Mouse (Mus musculus): ENCODE results near the gene Lemd2. TPM values are rescaled to one million over a fixed set of nuclear protein-coding genes. Genes with fewer than 3 reads are reported as not detected.

The Lemd2 gene
- total and polyA plus RNA-seq, 2 experiments from 2014 or later = 7.1 to 40.2 TPM

DNA sequence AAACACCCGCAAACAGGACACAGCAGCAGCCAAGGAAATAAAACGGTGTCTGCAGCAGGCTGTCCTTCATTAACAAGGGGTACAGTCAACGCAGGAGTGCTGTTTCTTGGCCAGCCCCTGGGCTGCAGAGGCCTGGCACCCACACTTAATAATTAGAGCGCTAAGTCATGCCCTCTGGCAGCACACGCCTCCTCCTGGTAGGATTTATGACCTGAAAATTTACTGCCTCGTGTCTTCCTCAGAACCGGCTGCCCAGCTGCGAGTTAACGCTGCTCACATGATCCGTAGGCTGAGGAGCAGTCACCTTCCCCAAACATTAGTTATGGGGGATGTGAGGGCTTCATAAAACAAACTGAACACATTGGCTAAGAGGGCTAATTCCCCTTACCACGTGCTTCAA lies 3.5 kb downstream of the Lemd2 start:
- Histone ChIP-seq H3K9me3 (replicated peaks; ENCODE audit: control insufficient read depth, low read length) (no peaks in the 10 kb centered on the region), H3K4me1 (ENCODE audit: control insufficient read depth, insufficient read depth) (no peaks in the 10 kb centered on the region), H3K4me2 (ENCODE audit: low read depth, low read length) (no peak overlapping the region), H3K27ac (ENCODE audit: low read depth) (no peak overlapping the region), H3K36me3 (replicated peaks; ENCODE audit: control insufficient read depth, insufficient read depth, low read length) (peaks cover 60% of the 10 kb centered on the region), H3K27me3 (ENCODE audit: control insufficient read depth, insufficient read depth, low read length) (no peaks in the 10 kb centered on the region), H3K4me3 (ENCODE audit: low read depth, low read length) (no peak overlapping the region), H3K9ac (replicated peaks; ENCODE audit: low read depth, low read length) (no peak overlapping the region)
- no peak for ATAC-seq (ENCODE audit: insufficient read depth, low read depth)
- no peak for DNase-seq (ENCODE audit: low spot score)
- no peak for TF ChIP-seq CTCF (IDR thresholded peaks at IDR 0.05; ENCODE audit: low read depth)
- TF ChIP-seq EP300 (IDR thresholded peaks at IDR 0.05; ENCODE audit: low read depth) = no peak
- 83% methylated on average over 11 of the region's 11 CpGs for WGBS

DNA sequence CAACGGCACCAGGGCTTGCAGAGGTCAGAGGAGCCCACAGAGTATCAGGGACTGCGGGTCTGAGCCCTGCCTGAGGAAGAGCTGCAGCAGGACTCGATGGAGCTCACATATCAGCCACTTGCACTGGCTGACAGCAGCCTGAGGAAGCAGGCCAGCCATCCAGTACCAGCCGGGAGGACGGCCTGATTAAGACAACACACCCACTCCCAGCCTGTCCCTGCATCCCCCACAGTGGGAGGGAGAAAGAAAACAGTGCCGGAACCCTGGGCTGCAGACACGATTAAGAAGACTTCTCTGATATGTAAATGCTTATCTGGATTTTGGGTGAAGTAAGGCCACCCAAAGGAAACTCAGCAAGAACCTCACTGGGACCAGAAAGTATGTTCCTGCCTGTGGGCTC lies 4.4 kb downstream of the Lemd2 start:
- Histone ChIP-seq H3K9me3 (replicated peaks; ENCODE audit: control insufficient read depth, low read length) (no peaks in the 10 kb centered on the region), H3K27me3 (ENCODE audit: control insufficient read depth, insufficient read depth, low read length) (no peaks in the 10 kb centered on the region), H3K9ac (replicated peaks; ENCODE audit: low read depth, low read length) (no peak overlapping the region), H3K27ac (ENCODE audit: low read depth) (no peak overlapping the region), H3K4me2 (ENCODE audit: low read depth, low read length) (no peak overlapping the region), H3K36me3 (replicated peaks; ENCODE audit: control insufficient read depth, insufficient read depth, low read length) (peaks cover 69% of the 10 kb centered on the region), H3K4me1 (ENCODE audit: control insufficient read depth, insufficient read depth) (no peaks in the 10 kb centered on the region), H3K4me3 (ENCODE audit: low read depth, low read length) (no peak overlapping the region)
- TF ChIP-seq CTCF (IDR thresholded peaks at IDR 0.05; ENCODE audit: low read depth) (no peak), EP300 (IDR thresholded peaks at IDR 0.05; ENCODE audit: low read depth) (no peak)
- WGBS = 42% methylated on average over 7 of the region's 7 CpGs
- DNase-seq (ENCODE audit: low spot score) = no peak
- ATAC-seq (ENCODE audit: insufficient read depth, low read depth) = no peak

DNA sequence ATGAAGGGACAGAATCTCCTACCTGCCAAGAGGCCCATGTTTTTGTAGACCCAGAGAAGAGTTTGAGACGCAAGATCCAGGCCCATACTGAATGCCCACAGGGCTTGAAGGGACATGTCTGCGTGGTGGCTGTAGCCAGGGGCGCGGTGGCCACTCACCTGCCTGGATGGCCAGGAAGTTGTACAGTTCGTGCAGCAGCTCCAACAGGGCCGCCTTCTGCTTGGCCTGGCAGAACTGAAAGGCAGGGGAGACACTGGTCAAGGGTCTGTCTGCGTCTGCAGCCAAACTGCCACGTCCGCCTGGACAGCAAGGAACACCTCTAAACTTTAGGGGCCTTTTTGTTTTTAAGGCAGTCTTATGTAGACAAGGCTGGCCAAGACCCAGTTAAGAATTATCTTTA lies 5.1 kb downstream of the Lemd2 start:
- H3K4me3 ChIP-seq (ENCODE audit: low read depth, low read length) = no peak overlapping the region
- ATAC-seq (ENCODE audit: insufficient read depth, low read depth) (no peak), DNase-seq (ENCODE audit: low spot score) (no peak)
- peaks cover 76% of the 10 kb centered on the region for H3K36me3 ChIP-seq (replicated peaks; ENCODE audit: control insufficient read depth, insufficient read depth, low read length)
- 94% methylated on average over 9 of the region's 9 CpGs for WGBS
- TF ChIP-seq CTCF (IDR thresholded peaks at IDR 0.05; ENCODE audit: low read depth) (no peak), EP300 (IDR thresholded peaks at IDR 0.05; ENCODE audit: low read depth) (no peak)
- H3K4me1 ChIP-seq (ENCODE audit: control insufficient read depth, insufficient read depth) = no peaks in the 10 kb centered on the region
- H3K27ac ChIP-seq (ENCODE audit: low read depth) = no peak overlapping the region
- no peak overlapping the region for H3K4me2 ChIP-seq (ENCODE audit: low read depth, low read length)
- H3K27me3 ChIP-seq (ENCODE audit: control insufficient read depth, insufficient read depth, low read length) = no peaks in the 10 kb centered on the region
- H3K9me3 ChIP-seq (replicated peaks; ENCODE audit: control insufficient read depth, low read length) = no peaks in the 10 kb centered on the region
- H3K9ac ChIP-seq (replicated peaks; ENCODE audit: low read depth, low read length) = no peak overlapping the region

DNA sequence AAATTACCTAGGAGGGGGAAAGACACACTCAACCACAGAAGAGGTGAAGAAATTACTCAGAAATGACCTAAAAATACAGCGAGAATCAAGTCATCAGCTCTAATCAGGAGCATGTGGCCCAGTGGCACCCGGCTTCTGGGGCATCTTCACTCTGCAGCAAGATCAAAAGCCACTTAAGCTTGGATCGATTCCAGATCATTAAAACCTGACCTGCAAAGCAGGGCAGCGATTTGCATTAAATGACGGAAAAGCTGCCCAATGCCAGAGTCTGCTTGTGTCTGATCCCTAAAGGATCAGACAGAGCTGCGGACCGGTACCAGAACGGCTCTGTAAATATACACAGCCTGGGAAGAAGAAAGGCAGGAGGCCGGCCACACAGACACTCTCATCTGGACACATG lies 8.1 kb downstream of the Lemd2 start:
- no peak for TF ChIP-seq CTCF (IDR thresholded peaks at IDR 0.05; ENCODE audit: low read depth)
- TF ChIP-seq EP300 (IDR thresholded peaks at IDR 0.05; ENCODE audit: low read depth) = no peak
- H3K4me2 ChIP-seq (ENCODE audit: low read depth, low read length) = no peak overlapping the region
- H3K9ac ChIP-seq (replicated peaks; ENCODE audit: low read depth, low read length) = no peak overlapping the region
- H3K9me3 ChIP-seq (replicated peaks; ENCODE audit: control insufficient read depth, low read length) = no peaks in the 10 kb centered on the region
- DNase-seq (ENCODE audit: low spot score) (no peak), ATAC-seq (ENCODE audit: insufficient read depth, low read depth) (no peak)
- no peak overlapping the region for H3K4me3 ChIP-seq (ENCODE audit: low read depth, low read length)
- no peaks in the 10 kb centered on the region for H3K27me3 ChIP-seq (ENCODE audit: control insufficient read depth, insufficient read depth, low read length)
- peaks cover 96% of the 10 kb centered on the region for H3K36me3 ChIP-seq (replicated peaks; ENCODE audit: control insufficient read depth, insufficient read depth, low read length)
- no peak overlapping the region for H3K27ac ChIP-seq (ENCODE audit: low read depth)
- WGBS = 77% methylated on average over 9 of the region's 9 CpGs
- no peaks in the 10 kb centered on the region for H3K4me1 ChIP-seq (ENCODE audit: control insufficient read depth, insufficient read depth)

DNA sequence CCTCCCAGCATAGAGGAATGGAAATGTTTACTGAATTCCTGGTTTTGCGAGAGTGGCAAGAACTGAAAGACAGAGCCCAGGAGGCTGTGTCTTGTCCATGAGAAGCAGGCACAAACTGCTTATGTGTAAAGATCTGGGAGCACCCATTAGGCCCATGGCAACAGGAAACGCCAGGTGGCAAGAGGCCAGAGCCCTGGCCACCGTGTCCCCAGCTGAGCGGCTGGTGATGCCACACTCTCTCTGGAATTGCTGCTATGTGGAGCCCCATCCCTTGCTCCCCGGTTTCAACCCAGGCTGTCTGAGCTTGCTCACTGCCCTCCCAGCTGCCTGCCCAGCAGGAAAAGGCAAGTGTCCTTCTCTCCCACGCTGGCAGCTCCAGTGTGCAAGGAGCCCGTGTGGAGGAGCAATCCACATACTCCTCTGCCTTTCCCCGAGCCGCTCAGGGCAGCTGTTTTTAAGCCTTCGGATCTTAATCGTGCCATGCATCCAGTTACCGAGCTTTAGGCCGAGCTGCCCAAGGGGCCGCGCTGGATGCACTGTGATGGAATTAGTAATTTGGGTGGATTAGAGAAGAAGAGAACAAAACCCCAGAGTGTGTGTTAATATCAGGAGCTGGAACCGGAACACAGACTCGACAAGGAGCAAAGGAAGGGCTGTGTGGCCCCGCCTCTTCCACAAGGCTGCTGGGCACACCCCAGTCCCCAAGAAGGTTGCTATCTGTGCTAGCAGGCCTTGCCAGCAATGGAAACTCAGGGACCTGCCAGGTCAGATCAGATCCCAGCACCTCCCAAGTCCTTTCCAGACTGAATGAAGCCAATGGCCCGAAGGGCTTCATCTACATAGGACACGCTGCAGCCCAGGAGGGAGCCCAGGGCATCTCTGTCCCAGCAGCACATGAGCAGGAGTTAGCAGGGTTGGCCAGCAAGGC lies 9.7 kb downstream of the Lemd2 start:
- H3K36me3 ChIP-seq (replicated peaks; ENCODE audit: control insufficient read depth, insufficient read depth, low read length) = peaks cover 91% of the 10 kb centered on the region
- no peaks in the 10 kb centered on the region for H3K4me1 ChIP-seq (ENCODE audit: control insufficient read depth, insufficient read depth)
- no peak overlapping the region for H3K27ac ChIP-seq (ENCODE audit: low read depth)
- ATAC-seq (ENCODE audit: insufficient read depth, low read depth) = no peak
- H3K9ac ChIP-seq (replicated peaks; ENCODE audit: low read depth, low read length) = no peak overlapping the region
- no peak overlapping the region for H3K4me3 ChIP-seq (ENCODE audit: low read depth, low read length)
- no peak for TF ChIP-seq CTCF (IDR thresholded peaks at IDR 0.05; ENCODE audit: low read depth)
- TF ChIP-seq EP300 (IDR thresholded peaks at IDR 0.05; ENCODE audit: low read depth) = no peak
- no peak overlapping the region for H3K4me2 ChIP-seq (ENCODE audit: low read depth, low read length)
- no peaks in the 10 kb centered on the region for H3K9me3 ChIP-seq (replicated peaks; ENCODE audit: control insufficient read depth, low read length)
- H3K27me3 ChIP-seq (ENCODE audit: control insufficient read depth, insufficient read depth, low read length) = no peaks in the 10 kb centered on the region
- 65% methylated on average over 20 of the region's 20 CpGs for WGBS
- DNase-seq (ENCODE audit: low spot score) = no peak
